In genomic region chr6:92346729-92347128, GRCm38 (mm10) we compare ENCODE assay signal across 25 mouse cellular contexts.
DNase-seq lines count a peak whose midpoint lies in the region; ATAC-seq and TF ChIP-seq lines count a peak whose summit lies in the region.
"Had no signal": no experiment of that assay in that cellular context is flagged by ENCODE, and none has a peak within 500 bp of the region (broad histone marks: within the 10 kb centered on the region; RNA-seq: fewer than 3 reads in every experiment).

No protein-coding gene starts in this region.

- H3K4me3 ChIP-seq in hindbrain, postnatal 0 days (ENCODE audit: low read length): no peak overlapping the region
- no peak overlapping the region for H3K4me3 ChIP-seq in hindbrain, embryonic 10.5 days
- H3K4me3 ChIP-seq in forebrain, embryonic 14.5 days (ENCODE audit: low read depth, low read length): no peak overlapping the region
- no peak overlapping the region for H3K4me3 ChIP-seq in midbrain, embryonic 16.5 days (ENCODE audit: low read depth, low read length)
- H3K4me3 ChIP-seq: embryonic facial prominence, embryonic 12.5 days; heart, embryonic 12.5 days; limb, embryonic 10.5 days; liver, embryonic 15.5 days; lung, embryonic 15.5 days; myocyte had no signal

- DNase-seq in embryo, embryonic 10.5 days (ENCODE audit: low spot score): peak; percentile 7
- DNase-seq in embryo, embryonic 10 days (ENCODE audit: low spot score): no peak
- peak; percentile 57 for DNase-seq in hindbrain, postnatal 0 days (ENCODE audit: low spot score)
- no peak for DNase-seq in hindbrain, embryonic 10.5 days (ENCODE audit: low spot score)
- peak; percentile 42 for DNase-seq in forebrain, embryonic 14.5 days (ENCODE audit: low spot score)
- DNase-seq in layer of hippocampus, adult 9-11 months: no peak
- DNase-seq: adrenal gland, postnatal 14 days; cerebellum, adult 8-10 months; heart, postnatal 10 days; kidney, adult 18-20 months; liver; lung, postnatal 4 days; right cerebral cortex, postnatal 14 days; thymus, adult 2 months; thymus, postnatal 4 days had no signal

- TF ChIP-seq CTCF in hindbrain, postnatal 0 days (IDR thresholded peaks at IDR 0.05; ENCODE audit: low read depth): peak; percentile 19

- no peaks in the 10 kb centered on the region for H3K9me3 ChIP-seq in hindbrain, postnatal 0 days (ENCODE audit: low read length)
- H3K9me3 ChIP-seq in hindbrain, embryonic 10.5 days: no peaks in the 10 kb centered on the region
- no peaks in the 10 kb centered on the region for H3K9me3 ChIP-seq in forebrain, embryonic 14.5 days (replicated peaks; ENCODE audit: control insufficient read depth, low read length)
- no peaks in the 10 kb centered on the region for H3K9me3 ChIP-seq in midbrain, embryonic 16.5 days (replicated peaks; ENCODE audit: control insufficient read depth, low read length, poor library complexity, severe bottlenecking)
- H3K9me3 ChIP-seq: embryonic facial prominence, embryonic 12.5 days; limb, embryonic 10.5 days; liver, embryonic 15.5 days; lung, embryonic 15.5 days had no signal

- no peak overlapping the region for H3K4me2 ChIP-seq in hindbrain, postnatal 0 days (ENCODE audit: low read depth, low read length)
- no peak overlapping the region for H3K4me2 ChIP-seq in forebrain, embryonic 14.5 days (ENCODE audit: low read length)
- peak overlapping the region; percentile 7 for H3K4me2 ChIP-seq in midbrain, embryonic 16.5 days (ENCODE audit: low read length)
- H3K4me2 ChIP-seq: embryonic facial prominence, embryonic 12.5 days; heart, embryonic 12.5 days; liver, embryonic 15.5 days; lung, embryonic 15.5 days had no signal

- H3K4me1 ChIP-seq in hindbrain, postnatal 0 days (ENCODE audit: insufficient read depth, low read length): peaks cover 7% of the 10 kb centered on the region; the same call in 1 of the 2 replicates
- H3K4me1 ChIP-seq in hindbrain, embryonic 10.5 days (replicated peaks): 0 out of 2 replicates have a peak, but pooled peaks cover 8% of the 10 kb centered on the region
- peaks cover 8% of the 10 kb centered on the region for H3K4me1 ChIP-seq in forebrain, embryonic 14.5 days (ENCODE audit: control insufficient read depth, insufficient read depth, low read length)
- peaks cover 20% of the 10 kb centered on the region for H3K4me1 ChIP-seq in midbrain, embryonic 16.5 days (ENCODE audit: control insufficient read depth, insufficient read depth, low read length)
- H3K4me1 ChIP-seq: embryonic facial prominence, embryonic 12.5 days; heart, embryonic 12.5 days; limb, embryonic 10.5 days; liver, embryonic 15.5 days; lung, embryonic 15.5 days had no signal

- 32% methylated on average over 7 of the region's 7 CpGs for WGBS in hindbrain, postnatal 0 days
- 57% methylated on average over 7 of the region's 7 CpGs for WGBS in hindbrain, embryonic 10.5 days
- 11% methylated on average over 7 of the region's 7 CpGs for WGBS in forebrain, embryonic 14.5 days
- 23% methylated on average over 7 of the region's 7 CpGs for WGBS in midbrain, embryonic 16.5 days

- no peak overlapping the region for H3K9ac ChIP-seq in hindbrain, postnatal 0 days (replicated peaks; ENCODE audit: low read length)
- H3K9ac ChIP-seq in forebrain, embryonic 14.5 days (ENCODE audit: low read length): no peak overlapping the region
- H3K9ac ChIP-seq in midbrain, embryonic 16.5 days (ENCODE audit: low read depth, low read length): no peak overlapping the region
- H3K9ac ChIP-seq: embryonic facial prominence, embryonic 12.5 days; liver, embryonic 15.5 days; lung, embryonic 15.5 days had no signal

- H3K36me3 ChIP-seq in hindbrain, postnatal 0 days (ENCODE audit: insufficient read depth, low read length): no peaks in the 10 kb centered on the region
- no peaks in the 10 kb centered on the region for H3K36me3 ChIP-seq in hindbrain, embryonic 10.5 days
- H3K36me3 ChIP-seq in forebrain, embryonic 14.5 days (ENCODE audit: control insufficient read depth, insufficient read depth, low read length): no peaks in the 10 kb centered on the region
- H3K36me3 ChIP-seq in midbrain, embryonic 16.5 days (ENCODE audit: control insufficient read depth, insufficient read depth, low read length): no peaks in the 10 kb centered on the region
- H3K36me3 ChIP-seq: embryonic facial prominence, embryonic 12.5 days; heart, embryonic 12.5 days; limb, embryonic 10.5 days; liver, embryonic 15.5 days; lung, embryonic 15.5 days had no signal

- no peak for ATAC-seq in hindbrain, postnatal 0 days
- ATAC-seq in forebrain, embryonic 14.5 days: peak; percentile 72; the same call in 1 of the 2 replicates
- no peak for ATAC-seq in midbrain, embryonic 16.5 days
- no peak for ATAC-seq in frontal cortex, adult (ENCODE audit: low TSS enrichment)
- ATAC-seq: inflammation-experienced regulatory T-cells, adult 6 months had no signal

- H3K27ac ChIP-seq in hindbrain, postnatal 0 days: no peak overlapping the region
- no peak overlapping the region for H3K27ac ChIP-seq in hindbrain, embryonic 10.5 days
- no peak overlapping the region for H3K27ac ChIP-seq in forebrain, embryonic 14.5 days (ENCODE audit: low read depth, low read length)
- 0 out of 2 replicates have a peak overlapping the region, but pooled peaks have one; percentile 30 for H3K27ac ChIP-seq in midbrain, embryonic 16.5 days (ENCODE audit: low read length)
- H3K27ac ChIP-seq: embryonic facial prominence, embryonic 12.5 days; limb, embryonic 10.5 days; liver, embryonic 15.5 days; lung, embryonic 15.5 days; stomach, postnatal 0 days had no signal

- H3K27me3 ChIP-seq in hindbrain, postnatal 0 days (ENCODE audit: insufficient read depth, low read length): no peaks in the 10 kb centered on the region
- no peaks in the 10 kb centered on the region for H3K27me3 ChIP-seq in hindbrain, embryonic 10.5 days (ENCODE audit: insufficient read depth, poor library complexity, severe bottlenecking)
- no peaks in the 10 kb centered on the region for H3K27me3 ChIP-seq in forebrain, embryonic 14.5 days (replicated peaks; ENCODE audit: control insufficient read depth, insufficient read depth, low read length)
- H3K27me3 ChIP-seq in midbrain, embryonic 16.5 days (ENCODE audit: control insufficient read depth, insufficient read depth, low read depth, low read length): no peaks in the 10 kb centered on the region
- H3K27me3 ChIP-seq: embryonic facial prominence, embryonic 12.5 days; heart, embryonic 12.5 days; liver, embryonic 15.5 days; lung, embryonic 15.5 days had no signal

Comparison
In these comparisons a context has a peak if more than half of its experiments do, and no peak if none do; other contexts are left out.
1. DNase-seq: peak in embryo, embryonic 10.5 days (single experiment), hindbrain, postnatal 0 days (single experiment) and forebrain, embryonic 14.5 days (single experiment); none in embryo, embryonic 10 days (single experiment), hindbrain, embryonic 10.5 days (single experiment) and layer of hippocampus, adult 9-11 months (single experiment).